Mouse (Mus musculus) G1E-ER4 (cell line): ENCODE data around the gene Ccl4. TPM values are rescaled to one million over a fixed set of nuclear protein-coding genes. Genes with fewer than 3 reads are reported as not detected.

Experiments used
- GATA1 ChIP-seq: IDR thresholded peaks from one replicate; pipeline ENCODE4 v1.8.0; 2012; ENCODE audit warnings: low read length, inconsistent platforms
- polyA plus RNA-seq: library from polyadenylated mRNA; stranded (reverse); fragments of >175 nt; gene quantifications from 2 replicates; pipeline ENCODE4 v1.2.3, GENCODE M21; 2012

The Ccl4 gene
- polyA plus RNA-seq, 1 experiment = not detected

- no peak for TF ChIP-seq GATA1
Observed at GRCm38 (mm10) chr11:83646356-83647149, 15.8 kb upstream of the Ccl4 start.

DNA sequence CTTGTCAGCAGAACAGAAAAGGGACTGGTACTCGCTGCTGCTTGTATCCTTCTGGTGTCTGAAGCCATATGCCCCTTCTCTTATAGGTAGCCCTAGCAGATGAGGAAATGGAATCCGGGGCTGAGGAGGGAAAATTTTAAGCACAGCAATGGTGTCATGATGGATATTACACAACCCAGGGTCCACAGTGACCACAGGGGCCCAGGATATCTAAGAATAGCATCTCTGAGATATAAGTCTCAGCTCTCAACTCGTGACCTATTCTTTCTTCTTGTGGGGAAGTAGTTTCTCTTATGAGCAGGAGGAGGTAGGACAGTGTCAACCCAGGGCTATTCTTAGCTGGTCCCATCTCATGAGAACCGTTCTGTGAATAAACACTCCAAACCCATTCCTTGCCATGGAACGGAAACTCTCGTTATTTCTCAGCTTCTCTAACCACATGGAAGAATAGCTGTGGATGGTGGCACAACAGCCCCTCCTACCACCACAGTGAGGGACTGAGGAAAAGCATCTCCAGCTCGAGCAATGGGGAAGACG lies 13.0 kb upstream of the Ccl4 start, which contains the start of gene Ccl3:
Gene Ccl3 (minus strand): TSS at position 51 of the 537 bp plus-strand sequence.
- TF ChIP-seq GATA1 = no peak

GRCm38 (mm10) chr11:83654606-83655005 lies 7.8 kb upstream of the Ccl4 start:
- no peak for TF ChIP-seq GATA1

DNA sequence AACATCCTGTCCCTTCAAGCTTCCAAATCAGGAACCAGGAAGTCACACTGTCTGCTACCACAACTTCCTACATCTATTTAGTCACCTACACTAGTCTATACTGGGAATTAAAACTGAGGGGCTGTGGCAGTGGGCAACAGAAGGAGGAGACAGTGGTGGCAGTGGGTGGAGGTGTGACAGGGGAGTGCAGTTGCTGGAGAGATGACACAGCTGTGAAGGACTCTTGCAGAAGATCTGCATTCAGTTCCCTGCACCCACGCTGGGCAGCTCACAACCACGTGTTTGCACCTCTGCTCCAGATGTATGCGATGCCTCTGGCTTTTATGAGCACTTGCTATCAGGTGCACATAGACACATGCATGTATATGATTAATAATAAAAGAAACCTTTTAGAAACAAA lies 4.9 kb upstream of the Ccl4 start:
- TF ChIP-seq GATA1 = no peak

DNA sequence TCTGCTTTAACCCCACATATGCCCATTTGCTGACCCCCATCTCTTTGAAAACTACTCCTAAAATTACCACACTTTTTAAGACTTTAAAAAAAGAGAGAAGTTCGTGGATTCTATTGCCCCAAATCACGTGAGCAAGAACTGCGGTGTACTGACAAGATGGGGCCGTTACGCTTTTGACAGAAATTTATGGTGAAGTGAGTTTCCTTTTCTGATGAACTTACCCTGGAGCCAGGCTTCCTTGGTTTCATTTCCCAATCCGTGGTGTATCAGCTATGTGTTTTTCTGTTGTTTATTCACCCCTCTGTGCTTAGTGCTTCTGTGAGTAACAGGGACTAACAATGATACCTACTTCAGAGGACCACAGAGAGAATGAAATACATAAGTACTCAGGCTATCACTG lies 3.6 kb upstream of the Ccl4 start:
- no peak for TF ChIP-seq GATA1

DNA sequence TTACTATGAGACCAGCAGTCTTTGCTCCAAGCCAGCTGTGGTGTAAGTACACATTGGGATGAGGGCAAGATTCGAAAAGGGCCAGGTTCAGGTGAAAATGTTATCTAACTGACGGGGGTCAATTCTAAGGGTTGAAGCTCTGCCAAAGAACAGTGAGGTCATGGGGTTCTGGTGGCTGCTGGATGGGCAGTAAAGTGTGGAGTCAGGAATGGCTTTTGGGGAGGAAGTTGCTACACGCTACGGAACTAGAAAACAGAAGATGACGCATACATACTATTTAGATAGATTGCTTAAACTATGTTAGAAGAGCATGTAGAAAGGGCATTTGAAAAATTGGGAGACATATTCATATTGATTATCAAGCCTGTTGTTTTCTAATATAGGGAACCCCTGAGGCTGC lies 1.1 kb downstream of the Ccl4 start:
- TF ChIP-seq GATA1 = no peak

DNA sequence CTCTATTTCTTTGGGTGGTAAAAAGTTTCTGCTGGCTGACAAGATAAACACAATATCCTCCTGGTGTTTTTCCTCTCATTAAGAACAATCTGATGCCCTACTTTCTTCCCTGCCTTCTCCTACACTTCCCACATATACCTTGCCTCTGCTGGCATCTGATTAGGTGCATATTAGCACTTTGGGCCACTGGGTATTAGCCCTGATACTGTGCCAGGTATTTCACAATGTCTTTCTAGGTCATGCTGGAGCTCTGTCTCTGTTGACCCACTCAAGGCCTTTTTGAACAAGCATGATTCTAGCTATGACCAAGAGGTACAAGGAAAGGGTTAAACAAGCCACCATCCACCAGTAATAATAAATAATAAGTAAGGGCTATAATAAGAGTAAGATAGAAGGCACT lies 9.4 kb downstream of the Ccl4 start:
- no peak for TF ChIP-seq GATA1

DNA sequence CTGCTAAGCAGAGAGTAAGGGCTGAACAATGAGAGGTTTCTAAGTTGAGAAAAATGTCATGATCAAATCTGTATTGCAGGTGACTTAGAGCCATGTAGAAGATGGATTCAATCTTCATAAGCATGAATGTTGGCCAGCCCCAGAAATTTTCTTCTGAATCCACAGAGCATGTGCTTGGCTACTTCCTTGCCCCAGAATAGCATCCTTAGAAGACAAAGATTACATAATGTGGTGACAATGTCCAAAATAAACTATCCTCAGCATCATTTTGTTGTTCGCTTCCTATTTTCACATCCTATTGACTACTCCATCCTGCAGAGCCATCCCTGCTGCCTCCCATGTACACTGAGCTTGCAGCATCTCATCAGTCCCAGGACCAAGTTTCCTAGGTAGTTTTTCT lies 13.3 kb downstream of the Ccl4 start:
- TF ChIP-seq GATA1 = no peak

GRCm38 (mm10) chr11:83689918-83690317 lies 27.5 kb downstream of the Ccl4 start:
- no peak for TF ChIP-seq GATA1

DNA sequence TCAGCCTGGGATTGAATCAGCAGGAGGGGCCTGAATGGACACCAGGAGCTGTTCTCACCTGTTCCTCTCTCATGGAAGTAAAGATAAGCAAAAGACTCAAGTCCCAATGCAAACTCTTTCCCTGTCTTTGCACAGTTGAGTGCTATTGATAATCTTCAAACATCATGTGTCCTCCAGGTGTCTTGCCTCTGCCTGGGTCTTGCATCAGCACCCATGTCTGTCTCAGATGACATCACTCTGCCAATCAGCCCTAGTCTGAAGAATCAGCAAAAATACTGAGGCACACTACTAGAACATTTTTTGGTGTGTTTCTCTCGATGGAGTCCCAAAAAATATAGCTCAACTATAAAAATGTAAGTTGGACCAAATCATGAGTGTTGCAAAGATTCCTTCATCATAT lies 29.6 kb downstream of the Ccl4 start:
- TF ChIP-seq GATA1 = no peak

DNA sequence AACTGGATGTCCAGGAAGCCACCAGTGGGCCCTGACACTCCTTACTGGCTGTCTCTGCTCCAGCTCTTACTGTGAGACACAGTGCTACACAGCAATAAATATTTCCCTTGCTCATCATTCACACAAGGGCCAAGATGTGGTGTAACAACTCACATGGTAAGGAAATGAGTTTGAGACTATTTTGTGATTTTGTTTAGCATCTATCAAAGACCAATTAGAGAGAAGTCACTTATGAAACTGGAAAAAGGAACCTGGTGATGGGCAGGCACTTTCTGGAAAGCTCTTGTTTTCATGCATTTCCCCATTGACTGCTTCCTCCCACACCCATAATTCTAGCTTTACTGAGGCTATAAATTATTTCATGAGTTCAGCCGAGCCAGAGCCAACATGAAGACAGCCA lies 41.3 kb downstream of the Ccl4 start, which contains the start of gene Wfdc17:
Gene Wfdc17 (plus strand): TSS at position 287 of the 400 bp plus-strand sequence.
- TF ChIP-seq GATA1 = no peak

- TF ChIP-seq GATA1 = no peak
Observed at GRCm38 (mm10) chr11:83708715-83709114, 46.3 kb downstream of the Ccl4 start, which contains the start of gene Wfdc18. Wfdc18 (plus strand) TSS chr11:83709015.

DNA sequence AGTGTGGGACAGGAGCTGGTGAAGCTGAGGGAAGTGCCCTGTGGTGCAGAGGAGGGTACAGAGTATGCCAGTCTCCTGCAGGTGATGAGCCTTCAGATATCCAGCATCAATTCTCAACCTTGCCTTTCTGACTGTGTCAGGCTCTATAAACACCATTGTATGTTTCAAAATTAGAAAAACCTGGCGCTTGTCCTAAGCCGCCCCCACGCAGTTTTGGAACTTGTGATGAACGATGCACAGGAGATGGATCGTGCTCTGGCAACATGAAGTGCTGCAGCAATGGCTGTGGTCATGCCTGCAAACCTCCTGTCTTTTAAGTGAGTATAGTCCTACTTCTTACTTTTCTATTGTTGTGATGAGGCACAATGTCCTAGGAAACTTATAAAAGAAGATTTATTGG lies 47.3 kb downstream of the Ccl4 start:
- no peak for TF ChIP-seq GATA1

DNA sequence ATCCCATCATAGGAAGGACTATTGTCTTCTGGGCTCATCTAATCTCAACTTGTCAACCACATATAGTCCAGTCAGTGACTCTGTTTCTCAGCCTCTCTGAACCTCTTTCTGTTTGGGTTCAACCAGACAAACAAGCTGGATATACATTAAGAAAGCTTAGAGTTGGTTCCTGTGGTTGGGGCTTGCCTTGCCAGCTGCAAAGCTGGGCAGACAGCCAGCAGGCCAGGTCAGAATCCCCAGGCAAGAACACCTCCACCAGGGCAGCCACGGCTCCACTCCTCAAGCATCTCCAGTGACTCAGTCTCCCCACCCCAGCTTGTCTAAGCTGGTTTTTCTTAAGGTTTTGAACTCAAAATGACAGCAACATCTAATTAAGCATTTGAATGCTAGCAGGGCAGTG lies 50.3 kb downstream of the Ccl4 start:
- TF ChIP-seq GATA1 = no peak

- TF ChIP-seq GATA1 = no peak
Observed at GRCm38 (mm10) chr11:83713925-83714324, 51.5 kb downstream of the Ccl4 start.

Other genes starting within 250 kb of the Ccl4 start
- gene Gas2l2, start 233.1 kb upstream of the Ccl4 start, polyA plus RNA-seq = not detected in 2 replicates
- gene 1700020L24Rik, start 224.9 kb upstream of the Ccl4 start, polyA plus RNA-seq = not detected in 2 replicates
- gene Mmp28, start 199.5 kb upstream of the Ccl4 start, polyA plus RNA-seq = not detected in 2 replicates
- 56.0 and 73.0 TPM in 2 replicates for gene Taf15, start 189.5 kb upstream of the Ccl4 start, polyA plus RNA-seq
- gene Heatr9, start 140.4 kb upstream of the Ccl4 start, polyA plus RNA-seq = not detected in 2 replicates
- not detected in 2 replicates for gene Ccl5, start 132.1 kb upstream of the Ccl4 start, polyA plus RNA-seq
- not detected in 2 replicates for gene Ccl9, start 83.9 kb upstream of the Ccl4 start, polyA plus RNA-seq
- gene Ccl6, start 69.5 kb upstream of the Ccl4 start, polyA plus RNA-seq = not detected in 2 replicates
- not detected in 2 replicates for gene Rpl9-ps1, start 17.0 kb upstream of the Ccl4 start, polyA plus RNA-seq
- not detected in 2 replicates for gene Ccl3, start 13.2 kb upstream of the Ccl4 start, polyA plus RNA-seq
- gene Wfdc17, start 41.4 kb downstream of the Ccl4 start, polyA plus RNA-seq = not detected in 2 replicates
- gene Wfdc18, start 46.4 kb downstream of the Ccl4 start, polyA plus RNA-seq = not detected in 2 replicates
- gene Wfdc21, start 84.4 kb downstream of the Ccl4 start, polyA plus RNA-seq = not detected in 2 replicates
- gene Heatr6, start 91.1 kb downstream of the Ccl4 start, polyA plus RNA-seq = 6.4 and 11.9 TPM in 2 replicates
- not detected in 2 replicates for gene Hnf1b, start 187.5 kb downstream of the Ccl4 start, polyA plus RNA-seq